Comparison of ENCODE assay signal across 9 mouse cellular contexts in the genomic region with DNA sequence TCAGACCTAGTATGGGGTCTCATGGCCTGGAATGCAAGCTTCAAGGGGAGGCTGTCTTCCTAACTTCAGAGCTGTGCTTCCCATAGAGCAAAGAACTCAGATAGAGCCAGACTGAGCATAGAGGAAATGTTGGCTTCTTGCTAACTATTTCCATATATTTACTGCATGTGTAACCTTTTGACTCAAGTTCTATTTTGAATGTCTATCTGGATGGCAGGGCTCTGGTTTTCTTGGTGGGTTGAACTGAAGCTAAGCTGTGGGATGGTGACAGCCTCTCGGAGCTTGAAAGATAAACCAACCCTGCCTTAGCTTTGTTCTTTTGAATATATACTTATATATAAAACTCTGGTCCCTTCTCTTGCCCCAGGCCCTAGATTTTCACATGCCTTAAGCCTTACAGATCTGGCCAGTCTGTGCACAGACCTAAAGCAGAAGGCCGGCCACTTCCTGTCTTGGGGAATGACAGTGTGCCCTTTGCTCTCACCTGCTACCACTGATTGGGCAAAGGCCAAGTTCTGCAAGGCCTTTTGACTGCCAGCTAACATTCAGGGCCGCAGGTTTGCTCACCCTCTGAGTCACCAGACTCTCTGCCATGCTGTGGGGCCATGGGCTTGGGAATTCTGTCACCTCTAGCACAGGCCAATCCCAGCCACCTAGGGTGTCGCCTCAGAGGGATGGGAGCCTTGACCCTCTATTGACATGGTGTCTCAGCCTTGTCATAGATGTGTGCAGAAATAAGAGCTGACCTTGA. TPM values are rescaled to one million over a fixed set of nuclear protein-coding genes. Genes with fewer than 3 reads are reported as not detected.
A peak's percentile ranks its signal among the peaks of the same experiment; 100 is the strongest.
DNase-seq lines count a peak whose midpoint lies in the region; ATAC-seq and TF ChIP-seq lines count a peak whose summit lies in the region.
"Had no signal": no experiment of that assay in that cellular context is flagged by ENCODE, and none has a peak within 500 bp of the region (broad histone marks: within the 10 kb centered on the region; RNA-seq: fewer than 3 reads in every experiment).

No protein-coding gene starts in this region.

- H3K27me3 ChIP-seq in liver, embryonic 14.5 days (ENCODE audit: control insufficient read depth, insufficient read depth, low read length), result no peaks in the 10 kb centered on the region
- H3K27me3 ChIP-seq in hindbrain, postnatal 0 days (ENCODE audit: insufficient read depth, low read length), result no peaks in the 10 kb centered on the region

- peaks cover 0 to 24% of the 10 kb centered on the region in 2 experiments; a peak in 3 of 4 replicates for H3K4me1 ChIP-seq in liver, embryonic 14.5 days (replicated peaks; ENCODE audit: control insufficient read depth in 2 of 2, insufficient read depth in 2 of 2, low read length in 1 of 2)
- H3K4me1 ChIP-seq in hindbrain, postnatal 0 days (ENCODE audit: insufficient read depth, low read length), result no peaks in the 10 kb centered on the region

- no peak for TF ChIP-seq EP300 in liver, embryonic 14.5 days (IDR thresholded peaks at IDR 0.05; ENCODE audit: low read depth)

- H3K4me2 ChIP-seq in liver, embryonic 14.5 days (ENCODE audit: low read depth), result no peak overlapping the region
- no peak overlapping the region for H3K4me2 ChIP-seq in hindbrain, postnatal 0 days (ENCODE audit: low read depth, low read length)

- no peak overlapping the region for H3K4me3 ChIP-seq in liver, embryonic 14.5 days (ENCODE audit: insufficient read depth in 1 of 2, low read depth in 2 of 2, low read length in 2 of 2)
- no peak overlapping the region for H3K4me3 ChIP-seq in hindbrain, postnatal 0 days (ENCODE audit: low read length)

- TF ChIP-seq CTCF in liver, embryonic 14.5 days (IDR thresholded peaks at IDR 0.05; ENCODE audit: low read depth), result no peak
- no peak for TF ChIP-seq CTCF in hindbrain, postnatal 0 days (IDR thresholded peaks at IDR 0.05; ENCODE audit: low read depth)

- no peak overlapping the region for H3K27ac ChIP-seq in liver, embryonic 14.5 days
- H3K27ac ChIP-seq in hindbrain, postnatal 0 days, result no peak overlapping the region; the same call in 1 of the 2 replicates

- H3K36me3 ChIP-seq in liver, embryonic 14.5 days (replicated peaks; ENCODE audit: control insufficient read depth, insufficient read depth, low read depth), result no peaks in the 10 kb centered on the region
- H3K36me3 ChIP-seq in hindbrain, postnatal 0 days (ENCODE audit: insufficient read depth, low read length), result no peaks in the 10 kb centered on the region

- peak; percentile 42; the same call in 1 of the 2 replicates for ATAC-seq in liver, embryonic 14.5 days (ENCODE audit: insufficient read depth)
- ATAC-seq in inflammation-experienced regulatory T-cells, adult 6 months, result no peak
- no peak for ATAC-seq in hindbrain, postnatal 0 days

- 38% methylated on average over 4 of the region's 4 CpGs for WGBS in liver, embryonic 14.5 days (ENCODE audit: insufficient replicate concordance)
- WGBS in hindbrain, postnatal 0 days, result 83% methylated on average over 4 of the region's 4 CpGs

- H3K9ac ChIP-seq in liver, embryonic 14.5 days (replicated peaks), result no peak overlapping the region
- H3K9ac ChIP-seq in hindbrain, postnatal 0 days (replicated peaks; ENCODE audit: low read length), result no peak overlapping the region

- no peaks in the 10 kb centered on the region for H3K9me3 ChIP-seq in liver, embryonic 14.5 days (ENCODE audit: control insufficient read depth, low read length)
- H3K9me3 ChIP-seq in hindbrain, postnatal 0 days (ENCODE audit: low read length), result no peaks in the 10 kb centered on the region

- peak; percentile 12 to 29 for DNase-seq in cerebellum, postnatal 25 days
- no peak for DNase-seq in cerebellum, adult 9-11 months
- DNase-seq in adrenal gland, postnatal 10 days, result peak; percentile 77
- DNase-seq in kidney, adult 8-10 months, result peak; percentile 76
- DNase-seq in liver, embryonic 14.5 days (ENCODE audit: low read depth in 3 of 3, low spot score in 3 of 3), result no peak
- DNase-seq in retina, embryonic 14.5 days (ENCODE audit: low spot score), result no peak
- no peak for DNase-seq in hindbrain, postnatal 0 days (ENCODE audit: low spot score)
- DNase-seq: thymus, postnatal 36 days had no signal

RNA-seq across cellular contexts. Expression of a gene that starts 35.1 kb away (rescaled TPM):
- 10 to 100 TPM; 17.9 to 19.5 TPM for total RNA-seq in adrenal gland, postnatal 10 days (2021)
- 0.83 and 1.1 TPM in 2 replicates for polyA plus RNA-seq in liver, embryonic 14.5 days (2012; rRNA removed)
- polyA plus RNA-seq in liver, embryonic 14.5 days (2014; fragmentation: Nextera tagmentation; extraction: Ambion mirVana), result 1.8 and 2.3 TPM in 2 replicates
- 10 to 100 TPM; 25.0 to 41.4 (median 29.7) TPM for polyA plus RNA-seq in inflammation-experienced regulatory T-cells, adult 6 months (2017; shearing (Covaris generic))
- 5.7 and 8.9 TPM in 2 replicates for total RNA-seq in hindbrain, postnatal 0 days (2014; rRNA removed)
- polyA plus RNA-seq in hindbrain, postnatal 0 days (2015; fragmentation: Nextera tagmentation; extraction: Ambion mirVana), result 5.4 and 6.5 TPM in 2 replicates

Comparison
In these comparisons a context has a peak if more than half of its experiments do, and no peak if none do; other contexts are left out.
1. DNase-seq: peak in cerebellum, postnatal 25 days (2 of 2), adrenal gland, postnatal 10 days (single experiment) and kidney, adult 8-10 months (2 of 2); none in cerebellum, adult 9-11 months (single experiment), liver, embryonic 14.5 days (0 of 3), retina, embryonic 14.5 days (single experiment) and hindbrain, postnatal 0 days (single experiment).